ENCODE assay signal across 11 mouse cellular contexts in the genomic region with DNA sequence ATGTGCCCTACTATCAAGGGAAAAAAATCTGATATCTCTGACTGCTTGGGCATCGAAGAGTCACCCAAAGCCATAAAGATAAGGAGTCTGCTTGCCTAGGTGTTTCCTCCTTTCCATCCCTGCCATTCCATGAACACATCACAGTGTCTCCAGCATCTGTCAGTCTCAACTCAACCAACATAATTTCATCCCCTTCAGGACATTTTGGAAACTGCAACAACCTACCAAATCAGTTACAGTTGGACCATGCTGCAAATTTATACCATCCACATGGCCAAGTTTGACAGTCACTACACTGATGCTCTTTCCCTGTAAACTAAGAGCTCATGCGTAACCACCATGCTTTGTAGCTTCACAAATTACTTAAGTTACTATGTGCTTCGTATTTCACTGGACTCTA.
"Had no signal": no experiment of that assay in that cellular context is flagged by ENCODE, and none has a peak within 500 bp of the region (broad histone marks: within the 10 kb centered on the region; RNA-seq: fewer than 3 reads in every experiment).

No protein-coding gene starts in this region.

- H3K9me3 ChIP-seq: limb, embryonic 10.5 days; liver, embryonic 15.5 days; lung, embryonic 15.5 days; neural tube, embryonic 13.5 days had no signal

- H3K4me1 ChIP-seq: limb, embryonic 10.5 days; liver, embryonic 15.5 days; lung, embryonic 15.5 days; neural tube, embryonic 13.5 days had no signal

- H3K27me3 ChIP-seq: liver, embryonic 15.5 days; lung, embryonic 15.5 days; neural tube, embryonic 13.5 days had no signal

- H3K4me2 ChIP-seq: liver, embryonic 11.5 days; liver, embryonic 15.5 days; lung, embryonic 15.5 days; neural tube, embryonic 13.5 days had no signal

- H3K27ac ChIP-seq: left cerebral cortex, adult 2 months; limb, embryonic 10.5 days; liver, embryonic 15.5 days; lung, embryonic 15.5 days; neural tube, embryonic 13.5 days had no signal

- H3K4me3 ChIP-seq: left cerebral cortex, adult 2 months; limb, embryonic 10.5 days; liver, embryonic 15.5 days; lung, embryonic 15.5 days; neural tube, embryonic 13.5 days had no signal

- H3K9ac ChIP-seq: liver, embryonic 15.5 days; lung, embryonic 15.5 days; neural tube, embryonic 13.5 days had no signal

- H3K36me3 ChIP-seq: limb, embryonic 10.5 days; liver, embryonic 15.5 days; lung, embryonic 15.5 days; neural tube, embryonic 13.5 days had no signal

- DNase-seq: kidney, adult 8-10 months; kidney, postnatal 25 days; midbrain, embryonic 14.5 days; retina, postnatal 1 day; right cerebral cortex, postnatal 4 days had no signal
